Mouse (Mus musculus) spleen, adult 2 months (tissue): ENCODE results near the gene Mrpl38.

Experiments
- CTCF ChIP-seq: fragments of 200-500 bp; IDR thresholded peaks from 2 replicates; pipeline ENCODE4 v1.5.1; 2011; ENCODE audit warnings: mild to moderate bottlenecking, inconsistent platforms; ENCODE audit not compliant: insufficient read depth, insufficient read length, insufficient replicate concordance; ENCODE audit errors: extremely low read depth
- POLR2A ChIP-seq: fragments of 200-500 bp; IDR thresholded peaks from 2 replicates; pipeline ENCODE4 v1.6.1; 2011; ENCODE audit warnings: low read depth, low read length, inconsistent platforms

GRCm38 (mm10) chr11:116149341-116149740 lies 10.7 kb upstream of the Mrpl38 start:
- TF ChIP-seq CTCF (no peak), POLR2A (no peak)
